Mouse (Mus musculus) limb, embryonic 12.5 days (tissue): Measurements from ENCODE around the gene Fzr1. TPM values are rescaled to one million over a fixed set of nuclear protein-coding genes. Genes with fewer than 3 reads are reported as not detected.

Experiments
- ATAC-seq: fragments of 200-750 bp; cut with Nextera tagmentation; 2 replicates; pipeline ENCODE4 v1.8.0; 2017; ENCODE audit warnings: low read depth, moderate TSS enrichment; ENCODE audit not compliant: insufficient number of reproducible peaks, insufficient read depth, low FRiP score, low TSS enrichment
- H3K27ac ChIP-seq: fragments of 300-500 bp; sonication (generic); 2 replicates; pipeline ENCODE4 v1.5.1; 2016; ENCODE audit warnings: mild to moderate bottlenecking, moderate library complexity
- H3K27me3 ChIP-seq: fragments of 300-500 bp; sonication (generic); 2 replicates; pipeline ENCODE4 v1.6.1; 2016; ENCODE audit warnings: mild to moderate bottlenecking, moderate library complexity
- H3K36me3 ChIP-seq: fragments of 300-500 bp; sonication (generic); 2 replicates; pipeline ENCODE4 v1.6.1; 2016; ENCODE audit warnings: mild to moderate bottlenecking, moderate library complexity
- H3K4me1 ChIP-seq: fragments of 300-500 bp; sonication (generic); replicated peaks from 2 replicates; pipeline ENCODE4 v1.6.1; 2016
- H3K4me2 ChIP-seq: fragments of 300-500 bp; sonication (generic); 2 replicates; pipeline ENCODE4 v1.6.1; 2016; ENCODE audit warnings: mild to moderate bottlenecking, moderate library complexity
- H3K4me3 ChIP-seq: fragments of 300-500 bp; sonication (generic); replicated peaks from 2 replicates; pipeline ENCODE4 v1.5.1; 2016; ENCODE audit warnings: mild to moderate bottlenecking
- H3K9ac ChIP-seq: fragments of 300-500 bp; sonication (generic); replicated peaks from 2 replicates; pipeline ENCODE4 v1.6.1; 2016; ENCODE audit warnings: mild to moderate bottlenecking, moderate library complexity
- H3K9me3 ChIP-seq: fragments of 300-500 bp; sonication (generic); 2 replicates; pipeline ENCODE4 v1.6.1; 2016; ENCODE audit warnings: mild to moderate bottlenecking, moderate library complexity
- WGBS: fragments of 180-500 bp; shearing (Covaris S2); methylation state at CpG from one replicate; pipeline ENCODE4 v1.1.7; 2016; 5-methylcytosine and 5-hydroxymethylcytosine counted together
- polyA plus RNA-seq: library from polyadenylated mRNA; unstranded; fragments of >200 nt; fragmentation: Nextera tagmentation; extraction: Ambion mirVana; gene quantifications from 2 replicates; pipeline ENCODE4 v1.2.1, GENCODE M21; 2016

Gene Fzr1
- polyA plus RNA-seq, 1 experiment from 2014 or later, result 137 TPM

DNA sequence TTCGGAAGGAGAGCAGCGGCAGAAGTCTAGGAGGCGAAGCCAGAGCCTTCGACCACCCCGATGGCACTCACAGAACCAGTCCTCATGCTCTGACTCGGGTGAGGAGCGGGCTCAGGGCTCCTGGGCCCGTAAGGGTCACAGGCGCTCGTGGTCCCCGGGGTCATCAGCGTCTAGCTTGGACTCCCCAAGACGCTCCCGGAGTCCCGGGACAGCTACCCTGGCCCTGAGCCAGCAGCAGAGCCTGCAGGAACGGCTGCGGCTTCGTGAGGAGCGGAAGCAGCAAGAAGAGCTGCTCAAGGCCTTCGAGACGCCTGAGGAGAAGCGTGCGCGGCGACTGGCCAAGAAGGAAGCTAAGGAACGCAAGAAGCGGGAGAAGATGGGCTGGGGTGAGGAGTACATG lies 55.9 kb downstream of the Fzr1 start:
- Histone ChIP-seq H3K9me3 (no peaks in the 10 kb centered on the region), H3K4me1 (peaks cover 35% of the 10 kb centered on the region), H3K4me3 (peak overlapping the region; percentile 98), H3K9ac (0 out of 2 replicates have a peak overlapping the region, but pooled peaks have one; percentile 23), H3K27me3 (no peaks in the 10 kb centered on the region), H3K4me2 (peak overlapping the region; percentile 87), H3K27ac (no peak overlapping the region), H3K36me3 (peaks cover 68% of the 10 kb centered on the region)
- WGBS, result 95% methylated on average over 27 of the region's 27 CpGs
- no peak for ATAC-seq

- peak overlapping the region; percentile 87 for H3K4me2 ChIP-seq
- H3K4me3 ChIP-seq, result peak overlapping the region; percentile 98
- H3K4me1 ChIP-seq, result peaks cover 45% of the 10 kb centered on the region
- H3K36me3 ChIP-seq, result peaks cover 65% of the 10 kb centered on the region
- peaks cover 4% of the 10 kb centered on the region; the same call in 1 of the 2 replicates for H3K27me3 ChIP-seq
- H3K27ac ChIP-seq, result peak overlapping the region; percentile 86
- no peak for ATAC-seq
- no peaks in the 10 kb centered on the region for H3K9me3 ChIP-seq
- WGBS, result 3% methylated on average over 20 of the region's 20 CpGs
- peak overlapping the region; percentile 89 for H3K9ac ChIP-seq
Measured at GRCm38 (mm10) chr10:81321436-81321835, 56.9 kb downstream of the Fzr1 start.

DNA sequence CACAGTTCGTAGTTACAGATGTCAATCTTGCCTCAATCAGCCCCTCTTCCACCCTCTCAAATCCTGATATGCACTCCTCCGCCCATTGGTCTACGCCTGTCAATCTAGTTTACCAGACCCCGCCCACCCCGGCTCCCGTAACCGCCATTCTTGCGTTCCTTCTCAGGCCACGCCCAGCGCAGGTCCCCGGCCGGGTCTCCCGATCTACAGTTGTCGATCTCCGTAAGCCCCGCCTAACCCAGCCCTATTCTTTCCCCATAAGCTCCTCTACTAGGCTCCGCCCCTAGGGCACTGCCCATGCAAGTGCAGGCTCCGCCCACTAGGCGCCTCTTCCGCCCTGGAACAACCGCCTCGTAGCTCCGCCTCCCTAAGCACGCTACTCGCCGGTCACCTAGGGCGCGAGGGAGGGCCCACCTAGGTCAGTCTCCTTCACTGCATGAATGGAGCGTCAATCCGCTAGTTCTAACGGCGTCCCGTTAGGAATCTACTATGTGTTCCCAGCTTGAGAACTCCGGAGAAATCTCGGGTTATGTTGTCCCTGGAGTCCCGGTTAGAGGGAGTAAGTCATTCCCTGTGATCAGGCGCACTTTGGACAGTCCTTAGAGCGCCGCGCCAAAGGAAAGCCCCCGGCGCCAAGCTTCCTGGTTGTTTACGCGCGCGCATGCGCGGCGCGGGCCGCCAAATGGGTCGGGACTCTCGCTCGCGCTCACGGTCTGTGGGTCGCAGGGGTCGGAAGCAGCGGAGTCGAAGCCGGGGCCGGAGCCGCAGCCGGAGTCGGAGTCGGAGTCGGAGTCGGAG lies 57.6 kb downstream of the Fzr1 start, which contains the start of gene Cactin:
Gene Cactin (plus strand): TSS at position 554 of the 798 bp plus-strand sequence.
- WGBS, result under 1% methylated on average over 68 of the region's 68 CpGs
- Histone ChIP-seq H3K27ac (peak within 1 kb of the TSS; percentile 86), H3K9ac (peak within 1 kb of the TSS; percentile 89), H3K27me3 (peaks cover 4% of the 10 kb centered on the region; the same call in 1 of the 2 replicates), H3K4me3 (peak within 1 kb of the TSS; percentile 98), H3K4me1 (peaks cover 50% of the 10 kb centered on the region), H3K9me3 (no peaks in the 10 kb centered on the region), H3K36me3 (peaks cover 65% of the 10 kb centered on the region), H3K4me2 (peak within 1 kb of the TSS; percentile 87)
- ATAC-seq, result peak; percentile 90

GRCm38 (mm10) chr10:81319741-81320549 lies 58.4 kb downstream of the Fzr1 start:
- Histone ChIP-seq H3K4me3 (peak overlapping the region; percentile 98), H3K27ac (peak overlapping the region; percentile 86), H3K4me1 (peaks cover 50% of the 10 kb centered on the region), H3K9ac (peak overlapping the region; percentile 57), H3K36me3 (peaks cover 65% of the 10 kb centered on the region), H3K9me3 (no peaks in the 10 kb centered on the region), H3K4me2 (peak overlapping the region; percentile 87), H3K27me3 (peaks cover 4% of the 10 kb centered on the region; the same call in 1 of the 2 replicates)
- peak; percentile 26 for ATAC-seq
- WGBS, result under 1% methylated on average over 38 of the region's 38 CpGs

DNA sequence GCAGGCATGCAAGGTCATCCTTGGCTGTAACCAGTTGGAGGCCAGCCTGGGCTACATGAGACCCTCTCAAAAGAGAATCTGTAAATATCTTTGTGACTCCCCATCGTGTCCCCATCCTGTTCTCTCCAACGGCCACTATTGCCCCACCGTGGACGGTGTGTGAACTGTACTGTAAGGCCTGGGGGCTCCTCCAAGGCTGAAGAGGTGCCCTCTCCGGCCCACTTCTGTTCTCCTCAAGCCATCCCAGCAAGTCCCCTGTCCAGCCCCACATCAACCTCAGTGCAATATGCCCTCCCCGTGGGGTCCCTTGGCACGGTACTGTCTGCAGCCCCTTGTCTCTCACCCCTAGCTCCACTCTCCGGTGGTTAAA lies 59.0 kb downstream of the Fzr1 start:
- Histone ChIP-seq H3K4me1 (peaks cover 50% of the 10 kb centered on the region), H3K4me3 (peak overlapping the region; percentile 98)

GRCm38 (mm10) chr10:81318589-81319329 lies 59.6 kb downstream of the Fzr1 start:
- no peak for ATAC-seq
- Histone ChIP-seq H3K4me3 (peak overlapping the region; percentile 98), H3K4me2 (peak overlapping the region; percentile 87), H3K36me3 (peaks cover 65% of the 10 kb centered on the region), H3K9me3 (no peaks in the 10 kb centered on the region), H3K4me1 (peaks cover 50% of the 10 kb centered on the region), H3K27me3 (peaks cover 4% of the 10 kb centered on the region; the same call in 1 of the 2 replicates), H3K27ac (peak overlapping the region; percentile 86), H3K9ac (peak overlapping the region; percentile 57; the same call in 1 of the 2 replicates)
- 92% methylated on average over 13 of the region's 13 CpGs for WGBS

More for the DNA sequence above, 59.0 kb downstream of the Fzr1 start:
- H3K4me2 ChIP-seq, result peak overlapping the region; percentile 87
- peaks cover 65% of the 10 kb centered on the region for H3K36me3 ChIP-seq
- peak overlapping the region; percentile 86 for H3K27ac ChIP-seq
- 42% methylated on average over 8 of the region's 8 CpGs for WGBS
- peak overlapping the region; percentile 57 for H3K9ac ChIP-seq
- peaks cover 4% of the 10 kb centered on the region; the same call in 1 of the 2 replicates for H3K27me3 ChIP-seq
- ATAC-seq, result no peak
- no peaks in the 10 kb centered on the region for H3K9me3 ChIP-seq

- peaks cover 43% of the 10 kb centered on the region for H3K4me1 ChIP-seq
- ATAC-seq, result no peak
- peaks cover 65% of the 10 kb centered on the region for H3K36me3 ChIP-seq
- peak overlapping the region; percentile 16; the same call in 1 of the 2 replicates for H3K4me3 ChIP-seq
- peak overlapping the region; percentile 53; the same call in 1 of the 2 replicates for H3K27ac ChIP-seq
- peak overlapping the region; percentile 51 for H3K9ac ChIP-seq
- 13% methylated on average over 20 of the region's 20 CpGs for WGBS
- H3K27me3 ChIP-seq, result peaks cover 4% of the 10 kb centered on the region; the same call in 1 of the 2 replicates
- H3K9me3 ChIP-seq, result no peaks in the 10 kb centered on the region
- H3K4me2 ChIP-seq, result peak overlapping the region; percentile 47
Measured at GRCm38 (mm10) chr10:81317273-81317672, 61.0 kb downstream of the Fzr1 start.

- H3K4me1 ChIP-seq, result peaks cover 35% of the 10 kb centered on the region
- H3K4me2 ChIP-seq, result peak overlapping the region; percentile 47
- peaks cover 4% of the 10 kb centered on the region; the same call in 1 of the 2 replicates for H3K27me3 ChIP-seq
- WGBS, result 47% methylated on average over 16 of the region's 16 CpGs
- no peak for ATAC-seq
- peak overlapping the region; percentile 51; the same call in 1 of the 2 replicates for H3K9ac ChIP-seq
- H3K27ac ChIP-seq, result 0 out of 2 replicates have a peak overlapping the region, but pooled peaks have one; percentile 53
- peak overlapping the region; percentile 16; the same call in 1 of the 2 replicates for H3K4me3 ChIP-seq
- H3K9me3 ChIP-seq, result no peaks in the 10 kb centered on the region
- peaks cover 71% of the 10 kb centered on the region for H3K36me3 ChIP-seq
Measured at GRCm38 (mm10) chr10:81316338-81317060, 61.8 kb downstream of the Fzr1 start.
